Mouse (Mus musculus) liver, adult 2 months (tissue): ENCODE measurements around the gene Susd5. TPM values are rescaled to one million over a fixed set of nuclear protein-coding genes. Genes with fewer than 3 reads are reported as not detected.

Experiments
- DNase-seq: peaks from one replicate; pipeline ENCODE4 v3.0.0-alpha.2; 2011; ENCODE audit warnings: low read depth, low spot score; ENCODE audit errors: extremely low read depth
- H3K27ac ChIP-seq: fragments of 200-500 bp; replicated peaks from 2 replicates; pipeline ENCODE4 v1.5.1; 2012; ENCODE audit warnings: low read depth, mild to moderate bottlenecking, control low read depth, inconsistent platforms, low read length; ENCODE audit not compliant: insufficient read depth
- H3K27me3 ChIP-seq: fragments of 200-500 bp; 2 replicates; pipeline ENCODE4 v1.6.1; 2012; ENCODE audit warnings: mild to moderate bottlenecking, moderate library complexity, low read length, inconsistent platforms; ENCODE audit not compliant: control insufficient read depth, insufficient read depth
- H3K36me3 ChIP-seq: fragments of 200-500 bp; 2 replicates; pipeline ENCODE4 v1.6.1; 2012; ENCODE audit warnings: low read length, inconsistent platforms; ENCODE audit not compliant: control insufficient read depth, insufficient read depth
- H3K4me1 ChIP-seq: fragments of 200-500 bp; 2 replicates; pipeline ENCODE4 v1.6.1; 2011; ENCODE audit warnings: low read length; ENCODE audit not compliant: control insufficient read depth, insufficient read depth
- H3K4me3 ChIP-seq: fragments of 200-500 bp; 2 replicates; pipeline ENCODE4 v1.5.1; 2011; ENCODE audit warnings: low read depth, mild to moderate bottlenecking, control low read depth, low read length, moderate library complexity; ENCODE audit not compliant: insufficient read depth
- H3K79me2 ChIP-seq: fragments of 200-500 bp; 2 replicates; pipeline ENCODE4 v1.6.1; 2012; ENCODE audit warnings: inconsistent platforms, mild to moderate bottlenecking, low read length, moderate library complexity; ENCODE audit not compliant: control insufficient read depth, insufficient read depth
- H3K9ac ChIP-seq: fragments of 200-500 bp; 2 replicates; pipeline ENCODE4 v1.6.1; 2012; ENCODE audit warnings: low read depth, mild to moderate bottlenecking, control low read depth, inconsistent platforms, low read length
- CTCF ChIP-seq: fragments of 200-500 bp; IDR thresholded peaks from 2 replicates; pipeline ENCODE4 v1.5.1; 2011; ENCODE audit warnings: low read depth, low read length, control low read depth
- POLR2A ChIP-seq: fragments of 200-500 bp; IDR thresholded peaks from 2 replicates; pipeline ENCODE4 v1.6.1; 2011; ENCODE audit warnings: low read length, control low read depth; ENCODE audit not compliant: insufficient read depth; ENCODE audit errors: extremely low read depth
- WGBS: fragments of 180-500 bp; shearing (Covaris S2); methylation state at CpG from one replicate; pipeline ENCODE4 v1.1.7; 2018; 5-methylcytosine and 5-hydroxymethylcytosine counted together
- polyA plus RNA-seq: library from polyadenylated mRNA; depleted of rRNA; stranded (reverse); fragments of >200 nt; gene quantifications from 2 replicates; pipeline ENCODE4 v1.2.3, GENCODE M21; 2012
- total RNA-seq: library from RNA; depleted of rRNA; stranded (reverse); fragments of >200 nt; gene quantifications from 2 replicates; pipeline ENCODE4 v1.2.3, GENCODE M21; 2014

Susd5 gene
- total and polyA plus RNA-seq, 2 experiments = not detected

DNA sequence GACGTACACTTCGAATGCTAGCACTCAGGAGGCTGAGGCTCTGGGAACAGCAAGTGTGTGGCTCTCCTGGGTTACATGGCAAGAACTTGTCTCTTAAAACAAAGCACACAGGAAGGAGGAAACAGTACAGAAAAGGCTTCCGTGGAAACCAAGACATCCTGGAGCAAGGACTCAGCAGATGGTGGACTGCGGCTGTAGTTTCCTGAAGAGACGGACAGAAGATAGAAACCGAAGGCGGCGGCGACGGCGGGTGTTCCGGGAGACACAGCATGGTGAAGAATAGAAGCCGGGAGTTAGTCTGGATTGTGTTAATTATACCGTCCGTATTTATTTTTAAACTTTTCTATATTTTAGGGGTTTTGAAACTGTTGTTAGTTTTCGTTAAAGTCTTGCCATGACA lies 6.2 kb upstream of the Susd5 start:
- H3K79me2 ChIP-seq = no peaks in the 10 kb centered on the region
- H3K27ac ChIP-seq = no peak overlapping the region
- H3K36me3 ChIP-seq = no peaks in the 10 kb centered on the region
- H3K27me3 ChIP-seq = no peaks in the 10 kb centered on the region
- DNase-seq = no peak
- no peaks in the 10 kb centered on the region for H3K4me1 ChIP-seq
- WGBS = 90% methylated on average over 16 of the region's 16 CpGs
- H3K9ac ChIP-seq = no peak overlapping the region
- no peak for TF ChIP-seq POLR2A
- no peak for TF ChIP-seq CTCF
- no peak overlapping the region; the same call in 1 of the 2 replicates for H3K4me3 ChIP-seq

DNA sequence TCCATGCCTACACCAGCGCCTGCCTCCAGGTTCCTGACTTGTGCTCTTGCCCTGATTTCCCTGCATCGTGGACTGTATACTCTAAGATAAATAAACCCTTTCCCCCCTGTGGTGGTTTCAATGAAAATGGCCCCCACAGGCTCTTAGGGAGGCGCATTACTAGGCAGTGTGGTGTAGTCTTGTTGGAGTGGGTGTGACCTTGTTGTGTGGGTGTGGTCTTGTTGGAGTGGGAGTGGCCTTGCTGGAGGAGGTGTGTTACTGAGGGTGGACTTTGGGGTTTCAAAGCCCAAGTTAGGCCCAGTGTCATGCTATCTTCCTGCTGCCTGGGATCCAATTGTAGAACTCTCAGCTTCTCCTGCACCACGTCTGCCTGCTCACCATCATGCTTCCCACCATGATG lies 4.9 kb upstream of the Susd5 start:
- Histone ChIP-seq H3K27me3 (peaks cover 2% of the 10 kb centered on the region; the same call in 1 of the 2 replicates), H3K4me3 (no peak overlapping the region), H3K9ac (no peak overlapping the region), H3K36me3 (no peaks in the 10 kb centered on the region), H3K27ac (no peak overlapping the region), H3K79me2 (no peaks in the 10 kb centered on the region), H3K4me1 (no peaks in the 10 kb centered on the region)
- TF ChIP-seq CTCF = no peak
- TF ChIP-seq POLR2A = no peak
- WGBS = 83% methylated on average over 4 of the region's 4 CpGs
- no peak for DNase-seq

DNA sequence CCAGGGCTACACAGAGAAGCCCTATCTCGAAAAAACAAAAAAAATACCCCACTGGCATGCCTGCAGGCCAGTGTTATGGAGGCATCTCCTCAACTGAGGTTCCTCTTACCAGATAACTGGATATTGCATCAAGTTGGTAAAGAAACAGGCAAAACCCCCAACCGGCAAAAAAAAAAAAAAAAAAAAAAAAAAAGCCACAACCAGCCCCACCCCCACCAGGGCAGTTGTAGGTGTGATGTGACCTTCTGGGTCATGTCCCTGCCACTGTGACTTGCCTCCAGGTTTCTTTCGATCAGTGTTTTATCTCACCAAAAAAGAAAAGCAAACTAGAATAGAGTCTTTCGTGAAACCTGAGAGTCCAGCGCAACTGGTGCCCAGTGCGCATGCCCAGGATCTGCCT lies 4.1 kb upstream of the Susd5 start:
- Histone ChIP-seq H3K4me1 (no peaks in the 10 kb centered on the region), H3K79me2 (no peaks in the 10 kb centered on the region), H3K27me3 (peaks cover 10% of the 10 kb centered on the region), H3K4me3 (no peak overlapping the region), H3K9ac (no peak overlapping the region), H3K36me3 (no peaks in the 10 kb centered on the region), H3K27ac (no peak overlapping the region)
- no peak for DNase-seq
- WGBS = 48% methylated on average over 6 of the region's 6 CpGs
- no peak for TF ChIP-seq CTCF
- no peak for TF ChIP-seq POLR2A

DNA sequence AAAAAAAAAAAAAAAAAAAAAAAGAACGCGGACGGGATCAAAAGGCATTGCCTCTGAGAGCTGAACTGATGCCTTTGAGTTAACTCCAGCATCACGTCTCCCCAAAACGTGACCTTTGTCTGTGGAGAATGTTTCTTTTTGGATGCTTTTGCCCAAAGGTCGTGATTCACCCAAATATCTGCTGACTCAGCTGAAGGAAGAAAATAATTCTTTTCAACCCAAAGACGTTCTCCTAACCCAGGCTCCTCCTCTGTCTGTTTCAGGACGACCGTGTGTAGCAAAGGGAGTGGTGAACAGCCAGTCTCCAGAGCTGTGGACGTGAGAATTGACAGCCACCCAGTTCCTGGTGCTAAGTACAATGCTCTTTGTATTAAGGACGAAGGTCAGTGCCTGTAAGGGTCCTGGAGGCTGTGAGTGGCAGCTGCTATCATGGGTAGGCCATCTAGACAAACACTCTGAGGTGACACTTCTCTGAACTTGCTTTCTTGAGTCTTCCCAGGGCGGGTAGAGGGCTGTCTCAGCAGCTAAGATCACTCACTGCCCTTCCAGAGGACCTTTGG lies 11.6 kb downstream of the Susd5 start:
- no peak for DNase-seq
- H3K27ac ChIP-seq = no peak overlapping the region
- H3K9ac ChIP-seq = no peak overlapping the region
- H3K4me1 ChIP-seq = no peaks in the 10 kb centered on the region
- TF ChIP-seq POLR2A (no peak), CTCF (no peak)
- no peaks in the 10 kb centered on the region for H3K79me2 ChIP-seq
- H3K36me3 ChIP-seq = no peaks in the 10 kb centered on the region
- H3K4me3 ChIP-seq = no peak overlapping the region
- no peaks in the 10 kb centered on the region for H3K27me3 ChIP-seq
- whole genome bisulfite sequencing = 57% methylated on average over 12 of the region's 12 CpGs

DNA sequence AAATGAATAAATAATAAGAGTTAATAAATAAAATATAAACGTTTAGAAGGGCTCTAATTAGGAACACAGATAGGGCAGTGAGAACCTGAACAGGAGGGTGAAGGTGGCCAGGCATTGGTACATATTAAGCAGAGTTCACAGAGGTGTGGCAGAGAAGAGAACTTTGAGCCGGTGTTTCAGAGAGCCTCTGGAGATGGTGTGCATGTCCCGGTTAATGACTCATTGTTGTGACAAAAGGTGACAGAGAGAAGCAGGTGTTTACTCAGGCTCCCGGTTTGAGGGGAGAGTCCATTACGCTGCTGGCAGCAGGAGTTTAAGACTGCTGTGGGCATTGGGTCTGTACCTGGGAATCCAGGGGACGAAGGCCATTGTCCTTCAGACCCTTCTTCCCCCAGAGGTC lies 12.4 kb downstream of the Susd5 start:
- Histone ChIP-seq H3K4me1 (no peaks in the 10 kb centered on the region), H3K27ac (no peak overlapping the region), H3K9ac (no peak overlapping the region), H3K27me3 (no peaks in the 10 kb centered on the region), H3K79me2 (no peaks in the 10 kb centered on the region), H3K36me3 (no peaks in the 10 kb centered on the region), H3K4me3 (no peak overlapping the region)
- TF ChIP-seq CTCF (no peak), POLR2A (no peak)
- DNase-seq = peak; percentile 5
- 16% methylated on average over 6 of the region's 6 CpGs for WGBS

DNA sequence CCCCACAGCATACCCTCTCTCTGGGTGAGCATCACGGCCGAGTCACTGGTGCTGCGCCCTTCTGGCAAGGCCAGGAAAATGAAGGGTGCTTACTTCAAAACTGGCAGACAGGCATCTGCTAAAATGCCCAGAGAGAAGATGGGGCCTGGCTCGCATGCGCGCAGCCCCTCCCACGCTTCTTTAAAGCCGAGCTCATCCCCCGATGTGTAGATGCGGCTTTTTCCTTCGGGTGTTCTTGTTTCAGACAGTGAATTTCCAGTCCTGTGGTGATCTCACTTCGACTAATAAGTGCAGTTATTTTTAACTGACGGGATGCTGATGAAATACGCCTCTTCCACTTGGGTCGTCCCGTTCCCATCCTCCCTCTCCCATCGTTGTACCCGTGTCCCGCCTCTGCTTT lies 16.7 kb downstream of the Susd5 start:
- no peaks in the 10 kb centered on the region for H3K36me3 ChIP-seq
- H3K27me3 ChIP-seq = no peaks in the 10 kb centered on the region
- H3K27ac ChIP-seq = no peak overlapping the region
- DNase-seq = no peak
- H3K4me3 ChIP-seq = no peak overlapping the region
- 79% methylated on average over 19 of the region's 19 CpGs for WGBS
- no peaks in the 10 kb centered on the region for H3K4me1 ChIP-seq
- no peaks in the 10 kb centered on the region for H3K79me2 ChIP-seq
- TF ChIP-seq POLR2A = no peak
- TF ChIP-seq CTCF = no peak
- H3K9ac ChIP-seq = no peak overlapping the region
